Mouse (Mus musculus): ENCODE measurements around the gene Bmp10.

DNA sequence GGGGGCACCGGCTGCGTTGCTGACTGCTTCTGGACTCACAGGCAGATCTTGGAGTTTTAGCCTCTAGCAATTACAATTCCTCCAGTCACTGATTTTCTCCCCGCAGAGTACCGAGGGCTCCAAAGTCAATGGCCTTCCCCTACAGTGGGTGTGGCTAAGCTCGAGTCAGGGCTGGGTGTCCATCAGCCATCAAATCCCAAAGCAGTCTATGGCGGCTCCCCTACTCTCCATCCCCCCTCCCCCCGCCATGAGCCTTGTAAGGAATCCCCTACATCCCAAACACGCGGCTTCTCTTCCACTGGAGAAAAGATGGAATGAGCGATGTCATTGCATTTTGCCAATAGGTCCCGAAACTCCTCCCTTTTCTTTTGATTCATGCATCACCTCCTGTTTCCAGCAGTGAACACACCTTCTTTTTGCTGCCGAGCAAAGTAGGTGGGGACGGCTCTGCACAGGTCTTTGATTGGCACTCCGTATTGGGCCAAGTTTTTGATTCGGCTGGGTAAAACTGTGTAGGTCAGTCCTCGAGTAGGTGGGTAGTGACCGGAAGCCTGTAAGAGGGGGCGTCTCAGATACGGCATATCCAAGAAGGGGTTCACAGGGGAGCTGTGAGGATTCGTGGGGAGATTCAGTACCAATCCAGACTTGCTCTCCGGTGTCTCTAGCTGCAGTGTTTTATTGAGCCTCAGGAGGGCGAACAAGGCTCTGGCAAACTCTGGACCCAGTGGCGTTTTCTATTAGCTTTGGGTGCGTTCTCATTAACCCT lies 44.7 kb upstream of the Bmp10 start:
- TF ChIP-seq CTCF (IDR thresholded peaks at IDR 0.05; ENCODE audit: low read depth) (peak; percentile 51), EP300 (IDR thresholded peaks at IDR 0.05; ENCODE audit: low read depth) (no peak)

All from liver, postnatal 0 days (tissue).